Mouse (Mus musculus) effector memory CD4-positive, alpha-beta T cell, adult 5 months (primary cell): Measurements from ENCODE around the gene Rpl37. TPM values are rescaled to one million over a fixed set of nuclear protein-coding genes. Genes with fewer than 3 reads are reported as not detected.

ENCODE experiments used
- polyA plus RNA-seq: library from polyadenylated mRNA; unstranded; fragments of 100-300 nt; shearing (Covaris generic); gene quantifications from one replicate; pipeline ENCODE4 v1.2.1, GENCODE M21; 2017

Rpl37 gene
- polyA plus RNA-seq, result 866 TPM

DNA sequence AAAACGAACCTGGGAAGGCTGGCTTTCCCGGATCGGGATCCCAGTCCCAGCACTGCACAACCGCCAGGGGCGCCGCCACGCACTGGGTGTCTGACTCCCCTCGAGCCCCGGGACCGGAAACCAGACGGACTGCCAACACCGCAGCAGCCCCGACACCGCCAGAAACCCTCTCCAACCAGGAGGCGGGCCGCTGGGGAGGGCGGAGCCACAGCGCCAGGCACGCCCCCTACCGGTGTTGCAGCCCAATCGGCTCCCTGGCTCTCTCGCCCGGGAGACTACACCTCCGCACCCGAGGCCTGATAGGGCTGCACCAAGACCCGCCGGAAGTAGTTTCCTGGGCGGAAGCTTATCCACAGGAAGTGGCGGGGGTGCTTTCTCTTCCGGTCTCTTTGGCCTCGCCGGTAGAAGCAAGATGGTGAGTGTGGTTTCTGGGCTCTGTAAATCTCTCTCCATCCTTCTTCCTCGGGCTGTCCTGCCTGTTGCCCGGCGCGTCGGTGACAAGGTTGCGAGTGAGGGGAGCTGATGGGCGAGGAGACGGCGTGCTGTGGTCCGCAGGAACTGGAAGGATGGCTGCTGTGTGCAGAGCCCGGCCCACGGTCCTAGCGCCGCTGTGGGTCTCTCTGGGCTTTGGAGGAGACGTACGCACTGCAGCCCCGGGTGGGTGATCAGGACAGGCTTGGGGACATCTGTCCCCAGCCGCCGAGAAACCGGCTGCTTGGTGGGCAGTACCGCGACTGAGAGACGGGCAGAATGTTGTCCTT, at the start of gene Rpl37:
Gene Rpl37 (plus strand): TSS at position 376 of the 761 bp plus-strand sequence.

DNA sequence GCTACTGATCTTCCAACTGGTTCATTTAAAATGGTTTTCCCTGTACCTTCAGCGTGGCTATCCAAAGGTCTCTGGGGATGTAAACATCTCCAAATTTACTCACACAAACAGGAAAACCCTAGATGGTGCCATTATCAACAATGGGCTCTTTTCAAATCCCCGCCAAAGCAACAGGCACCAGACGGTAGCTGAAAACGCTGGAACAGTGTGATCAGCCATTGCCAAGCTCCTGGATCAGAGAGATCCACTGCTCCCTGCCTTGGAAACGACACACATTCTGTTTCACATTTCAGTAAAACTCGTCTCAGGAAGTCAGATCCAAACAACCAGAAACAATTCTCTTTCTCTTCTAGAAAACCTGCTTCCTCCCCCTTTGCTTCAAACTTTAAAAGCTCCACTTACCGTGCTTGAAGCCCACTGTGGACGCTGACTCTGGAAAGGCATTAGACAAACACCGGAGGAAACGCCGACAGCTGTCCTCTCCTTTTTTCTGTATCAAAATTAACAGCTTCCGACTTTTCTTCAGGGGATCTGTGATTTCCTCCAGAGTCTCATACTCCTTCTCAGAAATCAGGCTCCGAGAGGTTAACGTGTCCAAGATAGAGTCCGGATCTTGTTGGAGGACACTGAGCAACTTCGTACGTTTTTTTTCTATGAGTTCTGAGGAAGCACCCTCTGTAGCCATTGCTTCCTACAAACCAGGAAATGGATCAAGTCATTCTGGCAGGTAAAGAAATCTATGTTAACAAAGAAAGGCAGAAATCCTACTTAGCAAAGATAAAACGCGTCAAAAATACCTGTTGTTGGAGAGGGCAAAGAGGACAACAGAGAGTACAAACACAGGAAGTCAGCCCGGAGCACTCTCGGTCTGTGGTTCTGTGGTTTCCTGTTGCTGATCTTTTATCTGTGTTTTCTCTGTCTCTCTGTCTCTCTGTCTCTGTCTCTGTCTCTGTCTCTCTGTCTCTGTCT, 8.5 kb upstream of the Rpl37 start, which contains the start of gene Card6:
Gene Card6 (minus strand): TSS at position 854 of the 969 bp plus-strand sequence.

DNA sequence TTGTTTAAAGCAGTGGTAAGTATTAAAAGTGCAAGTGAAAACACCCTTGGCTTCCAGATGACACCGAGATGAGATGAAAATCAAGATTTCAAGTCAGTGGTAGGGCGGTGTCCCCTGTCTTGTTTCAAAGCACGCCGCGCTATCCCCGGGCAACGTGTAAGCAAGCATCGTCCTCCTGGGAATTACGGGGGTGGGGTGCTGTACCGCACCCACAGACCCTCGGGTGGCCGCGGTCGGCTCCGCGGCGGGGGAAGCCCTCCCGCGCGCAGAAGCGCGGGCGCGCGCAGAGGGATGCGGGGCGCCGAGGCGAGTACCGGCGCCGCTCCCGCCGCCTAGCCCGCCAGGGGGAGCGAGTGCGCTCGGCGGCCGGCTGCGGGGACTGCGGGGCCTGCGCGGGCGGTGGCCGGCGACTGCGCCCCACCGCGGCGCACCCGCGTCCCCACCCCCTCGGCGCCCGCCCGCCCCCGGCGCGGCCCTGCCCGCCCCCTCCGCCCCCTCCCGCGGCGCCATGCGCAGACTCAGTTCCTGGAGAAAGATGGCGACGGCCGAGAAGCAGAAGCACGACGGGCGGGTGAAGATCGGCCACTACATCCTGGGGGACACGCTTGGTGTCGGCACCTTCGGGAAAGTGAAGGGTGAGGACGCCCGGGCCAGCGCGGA, 27.0 kb downstream of the Rpl37 start, which contains the start of gene Prkaa1:
Gene Prkaa1 (plus strand): TSS at position 501 of the 660 bp plus-strand sequence.

Other genes starting within 250 kb of the Rpl37 start
- not detected for gene Mroh2b, start 217.9 kb upstream of the Rpl37 start, polyA plus RNA-seq
- not detected for gene C7, start 52.9 kb upstream of the Rpl37 start, polyA plus RNA-seq
- 30.0 TPM for gene Card6, start 8.1 kb upstream of the Rpl37 start, polyA plus RNA-seq
- gene Prkaa1, start 27.2 kb downstream of the Rpl37 start, polyA plus RNA-seq, result 32.9 TPM
- 26.4 TPM for gene Ttc33, start 68.9 kb downstream of the Rpl37 start, polyA plus RNA-seq
- gene Ptger4, start 127.5 kb downstream of the Rpl37 start, polyA plus RNA-seq, result 85.6 TPM